Mouse (Mus musculus) heart, postnatal 10 days (tissue): ENCODE measurements around the gene 2310011J03Rik. TPM values are rescaled to one million over a fixed set of nuclear protein-coding genes. Genes with fewer than 3 reads are reported as not detected.

Experiments
- DNase-seq, 2 experiments: peaks; one replicate each; pipeline ENCODE4 v3.0.0; 2021
- intact Hi-C: fragments of 180-260 bp; cut with DNase I; formaldehyde crosslinking; loops from one replicate; pipeline ENCODE4 v1.15.1; 2025
- total RNA-seq, 2 experiments: library from RNA; stranded (reverse); gene quantifications; 2 replicates each; pipeline ENCODE4 v1.2.3; 2021

2310011J03Rik gene
- total RNA-seq, 2 experiments from 2014 or later, result 15.3 to 17.9 TPM

- intact Hi-C loops, result no loop called here
- DNase-seq, result no peak
Observed at GRCm38 (mm10) chr10:80321670-80322581, 1.6 kb upstream of the 2310011J03Rik start.

- no peak for DNase-seq
- intact Hi-C loops, result no loop called here
Observed at GRCm38 (mm10) chr10:80321014-80321669, 805 bp upstream of the 2310011J03Rik start.

GRCm38 (mm10) chr10:80317011-80317410, 3.3 kb downstream of the 2310011J03Rik start:
- intact Hi-C loops, result no loop called here

GRCm38 (mm10) chr10:80316359-80316781, 4.0 kb downstream of the 2310011J03Rik start:
- DNase-seq, result peak; percentile 56 to 61

More at GRCm38 (mm10) chr10:80317011-80317410, 3.3 kb downstream of the 2310011J03Rik start:
- no peak for DNase-seq

GRCm38 (mm10) chr10:80315315-80315714, 5.0 kb downstream of the 2310011J03Rik start:
- intact Hi-C loops, result no loop called here
- DNase-seq, result no peak

More at GRCm38 (mm10) chr10:80316359-80316781, 4.0 kb downstream of the 2310011J03Rik start:
- intact Hi-C loops, result no loop called here

GRCm38 (mm10) chr10:80314494-80315001, 5.8 kb downstream of the 2310011J03Rik start:
- intact Hi-C loops, result no loop called here

GRCm38 (mm10) chr10:80313627-80314201, 6.6 kb downstream of the 2310011J03Rik start:
- intact Hi-C loops, result no loop called here
- DNase-seq, result peak in 1 of 2 experiments; percentile 50

More at GRCm38 (mm10) chr10:80314494-80315001, 5.8 kb downstream of the 2310011J03Rik start:
- DNase-seq, result no peak

GRCm38 (mm10) chr10:80312586-80313504, 7.5 kb downstream of the 2310011J03Rik start:
- intact Hi-C loops, result no loop called here
- no peak for DNase-seq

GRCm38 (mm10) chr10:80311560-80311959, 8.8 kb downstream of the 2310011J03Rik start:
- intact Hi-C loops, result no loop called here
- no peak for DNase-seq

GRCm38 (mm10) chr10:80304862-80305261, 15.5 kb downstream of the 2310011J03Rik start:
- intact Hi-C loops, result loop anchor here (10.0 kb wide), 1 partner anchor 230 kb away; the partner anchor contains the start of gene Atp8b3
- no peak for DNase-seq

GRCm38 (mm10) chr10:80304458-80304857, 15.9 kb downstream of the 2310011J03Rik start:
- intact Hi-C loops, result loop anchor here (10.0 kb wide), 1 partner anchor 230 kb away; the partner anchor contains the start of gene Atp8b3
- DNase-seq, result no peak

GRCm38 (mm10) chr10:80302471-80302881, 17.9 kb downstream of the 2310011J03Rik start:
- intact Hi-C loops, result loop anchor here (10.0 kb wide), 1 partner anchor 232 kb away; the partner anchor contains the start of gene Atp8b3
- peak; percentile 87 to 88 for DNase-seq

GRCm38 (mm10) chr10:80302082-80302355, 18.3 kb downstream of the 2310011J03Rik start:
- intact Hi-C loops, result loop anchor here (10.0 kb wide), 1 partner anchor 233 kb away; the partner anchor contains the start of gene Atp8b3
- DNase-seq, result no peak

GRCm38 (mm10) chr10:80301256-80302081, 18.9 kb downstream of the 2310011J03Rik start:
- no peak for DNase-seq
- intact Hi-C loops, result loop anchor here (10.0 kb wide), 1 partner anchor 233 kb away; the partner anchor contains the start of gene Atp8b3

- no peak for DNase-seq
- intact Hi-C loops, result loop anchor here (10.0 kb wide), 1 partner anchor 234 kb away; the partner anchor contains the start of gene Atp8b3
Observed at GRCm38 (mm10) chr10:80300672-80301181, 19.6 kb downstream of the 2310011J03Rik start.

- no peak for DNase-seq
- intact Hi-C loops, result loop anchor here (10.0 kb wide), 1 partner anchor 235 kb away; the partner anchor contains the start of gene Atp8b3
Observed at GRCm38 (mm10) chr10:80299824-80300223, 20.5 kb downstream of the 2310011J03Rik start.

GRCm38 (mm10) chr10:80299301-80299700, 21.0 kb downstream of the 2310011J03Rik start:
- no peak for DNase-seq
- intact Hi-C loops, result no loop called here

GRCm38 (mm10) chr10:80298571-80299281, 21.6 kb downstream of the 2310011J03Rik start:
- peak; percentile 66 to 72 for DNase-seq

More at GRCm38 (mm10) chr10:80298571-80299281, 21.6 kb downstream of the 2310011J03Rik start:
- intact Hi-C loops, result no loop called here
